Mouse (Mus musculus) lung, adult 18-20 months (tissue): ENCODE results near the gene Cfl1.
"Not testable (repeated sequence)": the region's sequence is repeated elsewhere in the genome, so short reads cannot be mapped to it uniquely, and the experiment has no call there.

Source experiments
- DNase-seq, 2 experiments: peaks; one replicate each; pipeline ENCODE4 v3.0.0; 2022; ENCODE audit warnings: mixed read lengths in 2 of 2

The Cfl1 gene

GRCm38 (mm10) chr19:5466916-5467500 is 23.2 kb upstream of the Cfl1 start:
- DNase-seq, result no peak

- no peak for DNase-seq
Measured at GRCm38 (mm10) chr19:5468374-5468773, 21.9 kb upstream of the Cfl1 start, which contains the start of gene Ctsw. Gene Ctsw, minus strand, starts transcription at chr19:5468507.

GRCm38 (mm10) chr19:5471846-5472245 is 18.4 kb upstream of the Cfl1 start:
- DNase-seq, result no peak

- DNase-seq, result no peak
Measured at GRCm38 (mm10) chr19:5472857-5473256, 17.4 kb upstream of the Cfl1 start.

- DNase-seq, result peak; percentile 92 to 95
Measured at GRCm38 (mm10) chr19:5473720-5474119, 16.5 kb upstream of the Cfl1 start, which contains the start of gene Efemp2. Gene Efemp2, plus strand, starts transcription at chr19:5473954.

GRCm38 (mm10) chr19:5474281-5475068 is 15.8 kb upstream of the Cfl1 start:
- DNase-seq, result peak in 1 of 2 experiments; percentile 51

- DNase-seq, result no peak
Measured at GRCm38 (mm10) chr19:5475069-5475714, 15.1 kb upstream of the Cfl1 start.

- DNase-seq, result no peak
Measured at GRCm38 (mm10) chr19:5477004-5477667, 13.1 kb upstream of the Cfl1 start.

GRCm38 (mm10) chr19:5477668-5478300 is 12.5 kb upstream of the Cfl1 start:
- no peak for DNase-seq

- DNase-seq, result no peak
Measured at GRCm38 (mm10) chr19:5480016-5480415, 10.2 kb upstream of the Cfl1 start.

- no peak for DNase-seq
Measured at GRCm38 (mm10) chr19:5481398-5481797, 8.9 kb upstream of the Cfl1 start.

- DNase-seq, result no peak
Measured at GRCm38 (mm10) chr19:5483386-5484359, 6.6 kb upstream of the Cfl1 start.

GRCm38 (mm10) chr19:5484496-5484895 is 5.8 kb upstream of the Cfl1 start:
- no peak for DNase-seq

- no peak for DNase-seq
Measured at GRCm38 (mm10) chr19:5485371-5485770, 4.9 kb upstream of the Cfl1 start.

GRCm38 (mm10) chr19:5485821-5486220 is 4.4 kb upstream of the Cfl1 start:
- DNase-seq, result no peak

GRCm38 (mm10) chr19:5486286-5486685 is 4.0 kb upstream of the Cfl1 start:
- peak; percentile 75 to 79 for DNase-seq

- DNase-seq, result no peak
Measured at GRCm38 (mm10) chr19:5486771-5487170, 3.5 kb upstream of the Cfl1 start.

- peak; percentile 97 to 98 for DNase-seq
Measured at GRCm38 (mm10) chr19:5487768-5488550, 2.3 kb upstream of the Cfl1 start, which contains the start of gene Mus81. Gene Mus81, minus strand, starts transcription at chr19:5488402.

GRCm38 (mm10) chr19:5488878-5489571 is 1.2 kb upstream of the Cfl1 start:
- peak; percentile 98 to 99 for DNase-seq

GRCm38 (mm10) chr19:5489721-5490120 is 534 bp upstream of the Cfl1 start:
- not testable (repeated sequence) for DNase-seq
